Mouse (Mus musculus): ENCODE data around the gene Plbd1.

GRCm38 (mm10) chr6:136653331-136653730 is 8.4 kb downstream of the Plbd1 start:
- TF ChIP-seq CTCF (IDR thresholded peaks at IDR 0.05; ENCODE audit: low read depth) (no peak), EP300 (IDR thresholded peaks at IDR 0.05; ENCODE audit: low read depth) (no peak)

Data from liver, postnatal 0 days (tissue).